Mouse (Mus musculus) heart, postnatal 0 days (tissue): ENCODE results near the gene Tnnc1.

Source experiments
- CTCF ChIP-seq: IDR thresholded peaks from 2 replicates; pipeline ENCODE4 v1.5.1; 2016; ENCODE audit warnings: antibody characterized with exemption, control low read depth, low read depth
- EP300 ChIP-seq: IDR thresholded peaks from 2 replicates; pipeline ENCODE4 v1.6.1; 2016; ENCODE audit warnings: antibody characterized with exemption, low read depth

- no peak for TF ChIP-seq CTCF
- no peak for TF ChIP-seq EP300
Observed at GRCm38 (mm10) chr14:31181512-31181911, 26.6 kb upstream of the Tnnc1 start.
